Mouse (Mus musculus): ENCODE measurements around the gene Hip1.

DNA sequence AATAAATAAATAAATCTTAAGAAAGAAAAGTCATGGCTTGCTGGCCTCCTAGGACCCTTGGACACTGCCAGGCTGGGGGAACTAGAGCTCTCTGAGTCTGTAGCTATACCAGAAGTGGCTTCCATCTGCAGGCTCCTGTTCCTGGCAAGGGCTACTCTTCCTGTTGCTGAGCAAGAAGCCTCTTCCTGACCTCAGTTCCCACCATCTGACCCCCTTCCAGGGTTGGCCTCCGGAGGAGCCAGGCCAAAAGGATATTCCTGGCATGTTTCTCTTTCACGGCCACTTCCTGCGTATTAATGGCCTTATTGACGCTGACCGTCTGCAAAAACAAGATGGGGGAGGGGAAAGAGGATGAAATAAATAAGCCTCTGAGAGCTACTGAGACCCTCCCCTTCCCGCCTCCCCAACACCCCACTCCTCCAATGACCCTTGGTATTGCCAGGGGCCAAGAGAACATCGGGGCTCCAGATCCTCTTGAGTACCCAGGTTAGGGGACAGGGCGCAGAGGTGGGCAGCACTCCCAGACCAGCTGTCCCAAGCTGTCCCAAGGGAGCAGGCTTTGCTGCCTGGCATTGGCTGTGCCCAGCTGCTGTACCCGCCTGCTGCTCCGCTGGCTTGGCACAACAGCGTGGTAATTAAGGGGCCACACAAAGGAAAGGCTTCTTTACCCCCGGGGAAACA is 84.6 kb downstream of the Hip1 start:
- TF ChIP-seq POLR2A (IDR thresholded peaks at IDR 0.05; ENCODE audit: low read depth, low read length): no peak
- no peak for TF ChIP-seq CTCF (IDR thresholded peaks at IDR 0.05; ENCODE audit: extremely low read depth, insufficient read depth, insufficient read length, insufficient replicate concordance)

All from spleen, adult 2 months (tissue).